Mouse (Mus musculus): Measurements from ENCODE around the gene Gorab. TPM values are rescaled to one million over a fixed set of nuclear protein-coding genes. Genes with fewer than 3 reads are reported as not detected.

Gene Gorab
- polyA plus RNA-seq, 1 experiment from 2014 or later, result 20.5 TPM

- H3K4me1 ChIP-seq (ENCODE audit: control insufficient read depth, insufficient read depth, low read depth, low read length), result no peaks in the 10 kb centered on the region
Measured at GRCm38 (mm10) chr1:163386196-163386595, 17.3 kb downstream of the Gorab start.

GRCm38 (mm10) chr1:163383442-163384027 is 19.9 kb downstream of the Gorab start:
- 80% methylated on average over 5 of the region's 5 CpGs for WGBS
- H3K4me1 ChIP-seq (ENCODE audit: control insufficient read depth, insufficient read depth, low read depth, low read length), result no peaks in the 10 kb centered on the region
- no peak for ATAC-seq
- H3K4me3 ChIP-seq (ENCODE audit: low read length), result no peak overlapping the region
- H3K36me3 ChIP-seq (ENCODE audit: control insufficient read depth, insufficient read depth, low read length), result peaks cover 11% of the 10 kb centered on the region
- no peaks in the 10 kb centered on the region for H3K9me3 ChIP-seq (ENCODE audit: control insufficient read depth, low read length)
- H3K9ac ChIP-seq (ENCODE audit: low read depth, low read length), result no peak overlapping the region
- no peaks in the 10 kb centered on the region for H3K27me3 ChIP-seq (replicated peaks; ENCODE audit: control insufficient read depth, insufficient read depth, low read length)
- no peak overlapping the region for H3K27ac ChIP-seq (ENCODE audit: low read depth, low read length)
- no peak overlapping the region for H3K4me2 ChIP-seq (ENCODE audit: low read length)

More at GRCm38 (mm10) chr1:163386196-163386595, 17.3 kb downstream of the Gorab start:
- ATAC-seq, result no peak
- Histone ChIP-seq H3K4me2 (ENCODE audit: low read length) (no peak overlapping the region), H3K27me3 (replicated peaks; ENCODE audit: control insufficient read depth, insufficient read depth, low read length) (no peaks in the 10 kb centered on the region), H3K9me3 (ENCODE audit: control insufficient read depth, low read length) (no peaks in the 10 kb centered on the region), H3K27ac (ENCODE audit: low read depth, low read length) (no peak overlapping the region), H3K9ac (ENCODE audit: low read depth, low read length) (no peak overlapping the region), H3K4me3 (ENCODE audit: low read length) (no peak overlapping the region), H3K36me3 (ENCODE audit: control insufficient read depth, insufficient read depth, low read length) (peaks cover 14% of the 10 kb centered on the region)
- 89% methylated on average over 9 of the region's 9 CpGs for WGBS

GRCm38 (mm10) chr1:163382048-163382719 is 21.3 kb downstream of the Gorab start:
- ATAC-seq, result no peak
- H3K9me3 ChIP-seq (ENCODE audit: control insufficient read depth, low read length), result no peaks in the 10 kb centered on the region
- 93% methylated on average over 10 of the region's 10 CpGs for WGBS
- H3K4me3 ChIP-seq (ENCODE audit: low read length), result no peak overlapping the region
- H3K4me1 ChIP-seq (ENCODE audit: control insufficient read depth, insufficient read depth, low read depth, low read length), result no peaks in the 10 kb centered on the region
- peaks cover 11% of the 10 kb centered on the region for H3K36me3 ChIP-seq (ENCODE audit: control insufficient read depth, insufficient read depth, low read length)
- H3K27ac ChIP-seq (ENCODE audit: low read depth, low read length), result no peak overlapping the region
- no peak overlapping the region for H3K9ac ChIP-seq (ENCODE audit: low read depth, low read length)
- H3K4me2 ChIP-seq (ENCODE audit: low read length), result no peak overlapping the region
- no peaks in the 10 kb centered on the region for H3K27me3 ChIP-seq (replicated peaks; ENCODE audit: control insufficient read depth, insufficient read depth, low read length)

GRCm38 (mm10) chr1:163380591-163380990 is 22.9 kb downstream of the Gorab start:
- H3K4me3 ChIP-seq (ENCODE audit: low read length), result no peak overlapping the region
- 0 out of 2 replicates have a peak, but pooled peaks cover 2% of the 10 kb centered on the region for H3K36me3 ChIP-seq (ENCODE audit: control insufficient read depth, insufficient read depth, low read length)
- no peak overlapping the region for H3K27ac ChIP-seq (ENCODE audit: low read depth, low read length)
- H3K4me1 ChIP-seq (ENCODE audit: control insufficient read depth, insufficient read depth, low read depth, low read length), result no peaks in the 10 kb centered on the region
- no peak for ATAC-seq
- no peak overlapping the region for H3K4me2 ChIP-seq (ENCODE audit: low read length)
- no peaks in the 10 kb centered on the region for H3K9me3 ChIP-seq (ENCODE audit: control insufficient read depth, low read length)
- no peak overlapping the region for H3K9ac ChIP-seq (ENCODE audit: low read depth, low read length)
- H3K27me3 ChIP-seq (replicated peaks; ENCODE audit: control insufficient read depth, insufficient read depth, low read length), result no peaks in the 10 kb centered on the region
- WGBS, result 69% methylated on average over 1 of the region's 1 CpGs

- no peaks in the 10 kb centered on the region for H3K36me3 ChIP-seq (ENCODE audit: control insufficient read depth, insufficient read depth, low read length)
- no peak for ATAC-seq
- H3K27ac ChIP-seq (ENCODE audit: low read depth, low read length), result no peak overlapping the region
- H3K4me3 ChIP-seq (ENCODE audit: low read length), result no peak overlapping the region
- 32% methylated on average over 4 of the region's 4 CpGs for WGBS
- no peak overlapping the region for H3K4me2 ChIP-seq (ENCODE audit: low read length)
- H3K9me3 ChIP-seq (ENCODE audit: control insufficient read depth, low read length), result no peaks in the 10 kb centered on the region
- no peaks in the 10 kb centered on the region for H3K4me1 ChIP-seq (ENCODE audit: control insufficient read depth, insufficient read depth, low read depth, low read length)
- no peak overlapping the region for H3K9ac ChIP-seq (ENCODE audit: low read depth, low read length)
- no peaks in the 10 kb centered on the region for H3K27me3 ChIP-seq (replicated peaks; ENCODE audit: control insufficient read depth, insufficient read depth, low read length)
Measured at GRCm38 (mm10) chr1:163380072-163380471, 23.4 kb downstream of the Gorab start.

GRCm38 (mm10) chr1:163377924-163378323 is 25.5 kb downstream of the Gorab start:
- no peak overlapping the region for H3K4me2 ChIP-seq (ENCODE audit: low read length)
- H3K9me3 ChIP-seq (ENCODE audit: control insufficient read depth, low read length), result no peaks in the 10 kb centered on the region
- H3K36me3 ChIP-seq (ENCODE audit: control insufficient read depth, insufficient read depth, low read length), result no peaks in the 10 kb centered on the region
- H3K4me1 ChIP-seq (ENCODE audit: control insufficient read depth, insufficient read depth, low read depth, low read length), result no peaks in the 10 kb centered on the region
- WGBS, result 60% methylated on average over 6 of the region's 6 CpGs
- no peak overlapping the region for H3K27ac ChIP-seq (ENCODE audit: low read depth, low read length)
- H3K27me3 ChIP-seq (replicated peaks; ENCODE audit: control insufficient read depth, insufficient read depth, low read length), result no peaks in the 10 kb centered on the region
- no peak overlapping the region for H3K4me3 ChIP-seq (ENCODE audit: low read length)
- ATAC-seq, result no peak
- H3K9ac ChIP-seq (ENCODE audit: low read depth, low read length), result no peak overlapping the region

GRCm38 (mm10) chr1:163376818-163377581 is 26.5 kb downstream of the Gorab start:
- 84% methylated on average over 6 of the region's 6 CpGs for WGBS

GRCm38 (mm10) chr1:163374455-163374854 is 29.0 kb downstream of the Gorab start:
- no peak overlapping the region for H3K4me3 ChIP-seq (ENCODE audit: low read length)
- no peak overlapping the region for H3K9ac ChIP-seq (ENCODE audit: low read depth, low read length)
- H3K36me3 ChIP-seq (ENCODE audit: control insufficient read depth, insufficient read depth, low read length), result no peaks in the 10 kb centered on the region
- no peaks in the 10 kb centered on the region for H3K4me1 ChIP-seq (ENCODE audit: control insufficient read depth, insufficient read depth, low read depth, low read length)
- 77% methylated on average over 5 of the region's 5 CpGs for WGBS
- no peaks in the 10 kb centered on the region for H3K9me3 ChIP-seq (ENCODE audit: control insufficient read depth, low read length)
- no peaks in the 10 kb centered on the region for H3K27me3 ChIP-seq (replicated peaks; ENCODE audit: control insufficient read depth, insufficient read depth, low read length)
- H3K27ac ChIP-seq (ENCODE audit: low read depth, low read length), result no peak overlapping the region
- H3K4me2 ChIP-seq (ENCODE audit: low read length), result no peak overlapping the region
- no peak for ATAC-seq

More at GRCm38 (mm10) chr1:163376818-163377581, 26.5 kb downstream of the Gorab start:
- H3K27me3 ChIP-seq (replicated peaks; ENCODE audit: control insufficient read depth, insufficient read depth, low read length), result no peaks in the 10 kb centered on the region
- no peak overlapping the region for H3K4me3 ChIP-seq (ENCODE audit: low read length)
- no peak overlapping the region for H3K27ac ChIP-seq (ENCODE audit: low read depth, low read length)
- no peak overlapping the region for H3K4me2 ChIP-seq (ENCODE audit: low read length)
- ATAC-seq, result no peak
- no peaks in the 10 kb centered on the region for H3K36me3 ChIP-seq (ENCODE audit: control insufficient read depth, insufficient read depth, low read length)
- no peaks in the 10 kb centered on the region for H3K9me3 ChIP-seq (ENCODE audit: control insufficient read depth, low read length)
- no peaks in the 10 kb centered on the region for H3K4me1 ChIP-seq (ENCODE audit: control insufficient read depth, insufficient read depth, low read depth, low read length)
- no peak overlapping the region for H3K9ac ChIP-seq (ENCODE audit: low read depth, low read length)

GRCm38 (mm10) chr1:163362202-163362601 is 41.3 kb downstream of the Gorab start:
- 81% methylated on average over 8 of the region's 8 CpGs for WGBS
- no peak overlapping the region for H3K4me2 ChIP-seq (ENCODE audit: low read length)

More at GRCm38 (mm10) chr1:163362202-163362601, 41.3 kb downstream of the Gorab start:
- no peaks in the 10 kb centered on the region for H3K27me3 ChIP-seq (replicated peaks; ENCODE audit: control insufficient read depth, insufficient read depth, low read length)
- no peaks in the 10 kb centered on the region for H3K4me1 ChIP-seq (ENCODE audit: control insufficient read depth, insufficient read depth, low read depth, low read length)
- H3K9ac ChIP-seq (ENCODE audit: low read depth, low read length), result no peak overlapping the region
- ATAC-seq, result no peak
- no peak overlapping the region for H3K4me3 ChIP-seq (ENCODE audit: low read length)
- H3K27ac ChIP-seq (ENCODE audit: low read depth, low read length), result no peak overlapping the region
- H3K36me3 ChIP-seq (ENCODE audit: control insufficient read depth, insufficient read depth, low read length), result no peaks in the 10 kb centered on the region
- no peaks in the 10 kb centered on the region for H3K9me3 ChIP-seq (ENCODE audit: control insufficient read depth, low read length)
